Mouse (Mus musculus): ENCODE data around the gene Cldn15. TPM values are rescaled to one million over a fixed set of nuclear protein-coding genes. Genes with fewer than 3 reads are reported as not detected.
"Not testable (repeated sequence)": the region's sequence is repeated elsewhere in the genome, so short reads cannot be mapped to it uniquely, and the experiment has no call there.

Cldn15 gene
- polyA plus RNA-seq, 2 experiments, result 0.28 to 0.60 TPM

GRCm38 (mm10) chr5:136935905-136936695 lies 30.3 kb upstream of the Cldn15 start:
- no peak overlapping the region for H3K4me3 ChIP-seq (replicated peaks; ENCODE audit: low read length)
- 55% methylated on average over 7 of the region's 7 CpGs for WGBS
- no peaks in the 10 kb centered on the region for H3K4me1 ChIP-seq (ENCODE audit: control insufficient read depth, insufficient read depth, low read length)
- TF ChIP-seq POLR2A (IDR thresholded peaks at IDR 0.05; ENCODE audit: borderline replicate concordance, extremely low read depth, insufficient read depth, insufficient read length), result no peak
- H3K9ac ChIP-seq (ENCODE audit: low read depth, low read length, severe bottlenecking), result no peak overlapping the region
- no peaks in the 10 kb centered on the region for H3K27me3 ChIP-seq (ENCODE audit: control insufficient read depth, insufficient read depth, low read length)
- ATAC-seq (ENCODE audit: low FRiP score, low read depth) (no peak), DNase-seq (ENCODE audit: low spot score) (no peak)
- H3K27ac ChIP-seq (replicated peaks; ENCODE audit: low read depth, low read length), result no peak overlapping the region
- H3K36me3 ChIP-seq (ENCODE audit: control insufficient read depth, insufficient read depth, low read length), result no peaks in the 10 kb centered on the region
- H3K9me3 ChIP-seq (ENCODE audit: control insufficient read depth, low read length), result no peaks in the 10 kb centered on the region
- no peak overlapping the region for H3K4me2 ChIP-seq (replicated peaks; ENCODE audit: low read depth, low read length, severe bottlenecking)

DNA sequence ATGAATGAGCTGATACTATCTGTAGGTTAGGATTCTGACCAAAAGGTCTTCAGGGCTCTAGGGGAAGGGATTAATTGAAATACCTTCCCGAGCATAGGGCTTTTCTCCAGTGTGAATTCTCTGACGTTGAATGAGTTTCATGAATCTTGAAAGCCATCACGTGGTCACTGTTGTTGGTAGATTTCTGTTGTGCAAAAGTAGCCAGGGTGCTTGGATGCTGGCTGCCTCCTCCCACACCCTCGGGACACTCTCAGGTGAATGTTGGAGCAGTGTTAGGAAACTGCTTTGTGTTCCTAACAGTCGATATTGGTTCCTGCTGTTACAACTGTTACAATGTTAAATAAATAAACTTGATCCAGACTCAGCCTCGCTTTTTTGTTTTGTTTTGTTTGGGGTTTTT lies 29.7 kb upstream of the Cldn15 start:
- Histone ChIP-seq H3K9ac (ENCODE audit: low read depth, low read length, severe bottlenecking) (no peak overlapping the region), H3K27ac (replicated peaks; ENCODE audit: low read depth, low read length) (no peak overlapping the region), H3K27me3 (ENCODE audit: control insufficient read depth, insufficient read depth, low read length) (no peaks in the 10 kb centered on the region), H3K4me1 (ENCODE audit: control insufficient read depth, insufficient read depth, low read length) (no peaks in the 10 kb centered on the region), H3K4me2 (replicated peaks; ENCODE audit: low read depth, low read length, severe bottlenecking) (no peak overlapping the region), H3K4me3 (replicated peaks; ENCODE audit: low read length) (no peak overlapping the region), H3K36me3 (ENCODE audit: control insufficient read depth, insufficient read depth, low read length) (no peaks in the 10 kb centered on the region), H3K9me3 (ENCODE audit: control insufficient read depth, low read length) (no peaks in the 10 kb centered on the region)
- ATAC-seq (ENCODE audit: low FRiP score, low read depth), result no peak
- 88% methylated on average over 6 of the region's 6 CpGs for WGBS
- DNase-seq (ENCODE audit: low spot score), result no peak
- no peak for TF ChIP-seq POLR2A (IDR thresholded peaks at IDR 0.05; ENCODE audit: borderline replicate concordance, extremely low read depth, insufficient read depth, insufficient read length)

- no peak for TF ChIP-seq POLR2A (IDR thresholded peaks at IDR 0.05; ENCODE audit: borderline replicate concordance, extremely low read depth, insufficient read depth, insufficient read length)
- no peak overlapping the region for H3K27ac ChIP-seq (replicated peaks; ENCODE audit: low read depth, low read length)
- no peaks in the 10 kb centered on the region for H3K27me3 ChIP-seq (ENCODE audit: control insufficient read depth, insufficient read depth, low read length)
- no peak overlapping the region for H3K4me3 ChIP-seq (replicated peaks; ENCODE audit: low read length)
- ATAC-seq (ENCODE audit: low FRiP score, low read depth), result no peak
- no peak overlapping the region for H3K4me2 ChIP-seq (replicated peaks; ENCODE audit: low read depth, low read length, severe bottlenecking)
- H3K36me3 ChIP-seq (ENCODE audit: control insufficient read depth, insufficient read depth, low read length), result no peaks in the 10 kb centered on the region
- no peaks in the 10 kb centered on the region for H3K9me3 ChIP-seq (ENCODE audit: control insufficient read depth, low read length)
- no peak overlapping the region for H3K9ac ChIP-seq (ENCODE audit: low read depth, low read length, severe bottlenecking)
- WGBS, result 85% methylated on average over 5 of the region's 5 CpGs
- H3K4me1 ChIP-seq (ENCODE audit: control insufficient read depth, insufficient read depth, low read length), result no peaks in the 10 kb centered on the region
- no peak for DNase-seq (ENCODE audit: low spot score)
Observed at GRCm38 (mm10) chr5:136937621-136938020, 28.8 kb upstream of the Cldn15 start.

DNA sequence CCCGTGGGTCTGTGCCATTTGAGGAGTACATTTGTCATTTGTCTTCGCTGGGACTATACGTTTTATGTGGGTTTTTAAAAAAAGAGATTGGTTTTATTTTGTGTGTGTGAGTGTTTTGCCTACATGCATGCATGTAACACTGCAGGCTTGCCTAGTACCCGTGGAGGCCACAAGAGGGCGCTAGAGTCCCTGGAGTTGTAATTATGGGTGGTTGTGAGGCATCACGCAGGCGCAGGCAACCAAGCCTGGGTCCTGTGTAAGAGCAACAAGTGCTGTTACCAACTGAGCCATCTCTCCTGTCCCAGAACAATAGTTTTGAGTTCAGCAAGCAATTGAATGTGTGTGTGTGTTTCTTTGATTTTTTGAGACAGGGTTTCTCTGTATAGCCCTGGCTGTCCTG lies 27.1 kb upstream of the Cldn15 start:
- no peaks in the 10 kb centered on the region for H3K36me3 ChIP-seq (ENCODE audit: control insufficient read depth, insufficient read depth, low read length)
- DNase-seq (ENCODE audit: low spot score) (no peak), ATAC-seq (ENCODE audit: low FRiP score, low read depth) (no peak)
- 66% methylated on average over 7 of the region's 7 CpGs for WGBS
- no peak overlapping the region for H3K4me3 ChIP-seq (replicated peaks; ENCODE audit: low read length)
- no peak overlapping the region for H3K4me2 ChIP-seq (replicated peaks; ENCODE audit: low read depth, low read length, severe bottlenecking)
- no peak for TF ChIP-seq POLR2A (IDR thresholded peaks at IDR 0.05; ENCODE audit: borderline replicate concordance, extremely low read depth, insufficient read depth, insufficient read length)
- H3K9ac ChIP-seq (ENCODE audit: low read depth, low read length, severe bottlenecking), result no peak overlapping the region
- no peaks in the 10 kb centered on the region for H3K4me1 ChIP-seq (ENCODE audit: control insufficient read depth, insufficient read depth, low read length)
- no peak overlapping the region for H3K27ac ChIP-seq (replicated peaks; ENCODE audit: low read depth, low read length)
- H3K27me3 ChIP-seq (ENCODE audit: control insufficient read depth, insufficient read depth, low read length), result no peaks in the 10 kb centered on the region
- H3K9me3 ChIP-seq (ENCODE audit: control insufficient read depth, low read length), result no peaks in the 10 kb centered on the region

DNA sequence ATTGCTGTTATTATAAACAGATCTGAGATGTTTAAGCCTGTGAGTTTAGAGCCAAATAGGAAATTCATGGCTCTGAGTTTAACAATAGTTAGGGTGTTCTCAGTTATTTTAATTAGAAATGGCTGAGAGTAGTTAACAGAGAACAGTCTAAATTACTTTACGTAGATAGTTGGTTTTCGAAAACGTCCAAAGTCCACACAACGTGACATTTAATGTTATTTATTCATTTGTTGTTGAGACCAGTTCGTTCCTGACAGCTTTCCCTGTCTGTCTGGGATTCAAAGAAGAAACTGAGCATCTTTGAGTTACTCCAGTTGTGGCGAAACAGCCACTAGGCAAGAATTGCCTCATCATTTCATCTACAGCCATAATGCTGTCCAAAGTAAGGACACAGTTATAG lies 26.4 kb upstream of the Cldn15 start:
- not testable (repeated sequence) for H3K9me3 ChIP-seq (ENCODE audit: control insufficient read depth, low read length); H3K4me1 ChIP-seq (ENCODE audit: control insufficient read depth, insufficient read depth, low read length); H3K36me3 ChIP-seq (ENCODE audit: control insufficient read depth, insufficient read depth, low read length); ATAC-seq (ENCODE audit: low FRiP score, low read depth); H3K27ac ChIP-seq (replicated peaks; ENCODE audit: low read depth, low read length); H3K9ac ChIP-seq (ENCODE audit: low read depth, low read length, severe bottlenecking); DNase-seq (ENCODE audit: low spot score); H3K4me3 ChIP-seq (replicated peaks; ENCODE audit: low read length); H3K4me2 ChIP-seq (replicated peaks; ENCODE audit: low read depth, low read length, severe bottlenecking); H3K27me3 ChIP-seq (ENCODE audit: control insufficient read depth, insufficient read depth, low read length)
- 83% methylated on average over 6 of the region's 6 CpGs for WGBS

All from limb, embryonic 14.5 days (tissue).